Mouse (Mus musculus) adrenal gland, adult 10 weeks (tissue): ENCODE measurements around the gene Mcpt9. TPM values are rescaled to one million over a fixed set of nuclear protein-coding genes. Genes with fewer than 3 reads are reported as not detected.

ENCODE experiments used
- polyA plus RNA-seq: library from polyadenylated mRNA; stranded (reverse); fragments of 350-450 nt; fragmentation: Illumina TruSeq; extraction: RNeasy Lipid Tissue Mini Kit (QIAGEN cat#74804); gene quantifications from one replicate; pipeline ENCODE4 v1.2.3, GENCODE M21; 2014; ENCODE audit warnings: low read depth, low replicate concordance

Mcpt9 gene
- not detected for polyA plus RNA-seq

DNA sequence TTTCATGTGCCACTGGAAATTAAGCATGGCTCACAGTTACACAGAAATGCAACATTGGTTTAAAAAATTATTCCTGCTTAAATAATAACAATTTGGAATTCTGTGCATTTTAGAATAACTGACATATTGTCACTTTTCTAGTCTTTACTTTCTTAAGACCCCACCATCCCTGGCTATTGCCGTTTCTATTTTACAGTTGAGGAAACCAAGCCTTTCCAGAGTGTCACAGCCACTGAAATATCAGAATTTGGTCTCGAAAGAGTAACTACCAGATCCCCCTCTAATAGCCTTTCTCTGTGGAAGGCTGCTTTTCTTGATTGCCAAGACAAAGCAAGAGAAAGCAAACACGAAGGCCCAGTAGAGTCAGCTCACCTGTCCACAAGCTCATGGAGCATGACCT lies at the start of gene Mcpt9:
Gene Mcpt9 (minus strand): TSS at position 101 of the 400 bp plus-strand sequence.

DNA sequence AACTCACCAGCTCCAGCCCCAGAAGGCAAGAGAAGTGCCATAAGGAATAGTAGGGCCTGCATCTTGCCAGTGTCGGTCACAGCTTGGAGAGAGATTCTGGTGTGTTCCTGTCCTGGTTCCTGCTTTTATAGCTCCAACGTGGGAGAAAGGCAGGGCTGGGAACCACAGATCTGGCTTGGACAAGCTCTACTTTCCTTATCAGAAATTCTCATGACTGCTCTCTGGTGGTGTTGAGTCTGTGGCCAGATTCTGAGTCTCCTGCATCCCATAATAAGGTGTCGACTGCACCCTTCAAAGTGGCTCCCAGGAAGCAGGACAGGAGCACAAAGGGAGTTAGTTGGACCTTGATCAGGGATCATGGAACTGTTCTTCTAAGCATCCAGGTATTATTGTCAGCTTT lies 31.9 kb upstream of the Mcpt9 start, which contains the start of gene Mcpt4:
Gene Mcpt4 (minus strand): TSS at position 101 of the 400 bp plus-strand sequence.

DNA sequence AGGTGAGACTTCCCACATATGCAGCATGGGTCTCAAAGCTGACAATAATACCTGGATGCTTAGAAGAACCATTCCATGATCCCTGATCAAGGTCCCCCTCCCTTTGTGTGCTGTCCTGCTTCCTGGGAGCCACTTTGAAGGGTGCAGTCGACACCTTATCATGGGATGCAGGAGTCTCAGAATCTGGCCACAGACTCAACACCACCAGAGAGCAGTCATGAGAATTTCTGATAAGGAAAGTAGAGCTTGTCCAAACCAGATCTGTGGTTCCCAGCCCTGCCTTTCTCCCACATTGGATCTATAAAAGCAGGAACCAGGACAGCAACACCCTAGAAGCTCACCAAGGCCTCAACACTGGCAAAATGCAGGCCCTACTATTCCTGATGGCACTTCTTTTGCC lies 11.5 kb upstream of the Mcpt9 start, which contains the start of gene Mcpt2:
Gene Mcpt2 (plus strand): TSS at position 250 of the 400 bp plus-strand sequence.

GRCm38 (mm10) chr14:56017671-56018070 lies 12.6 kb downstream of the Mcpt9 start, which contains the start of gene Mcpt1:
Gene Mcpt1, plus strand, starts transcription at chr14:56017971.

Other genes with a start within 250 kb of the Mcpt9 start
- 1.1 TPM for gene Adcy4, start 246.4 kb downstream of the Mcpt9 start, polyA plus RNA-seq
- gene Ripk3, start 241.6 kb downstream of the Mcpt9 start, polyA plus RNA-seq: not detected
- 2.6 TPM for gene Nfatc4, start 207.4 kb downstream of the Mcpt9 start, polyA plus RNA-seq
- 0.41 TPM for gene Nynrin, start 176.5 kb downstream of the Mcpt9 start, polyA plus RNA-seq
- not detected for gene Cbln3, start 146.1 kb downstream of the Mcpt9 start, polyA plus RNA-seq
- 9.7 TPM for gene Khnyn, start 145.5 kb downstream of the Mcpt9 start, polyA plus RNA-seq
- 16.7 TPM for gene Sdr39u1, start 130.2 kb downstream of the Mcpt9 start, polyA plus RNA-seq
- 2.0 TPM for gene Cma1, start 85.8 kb downstream of the Mcpt9 start, polyA plus RNA-seq
- gene Cma2, start 79.5 kb downstream of the Mcpt9 start, polyA plus RNA-seq: not detected
- not detected for gene Mcpt1, start 12.5 kb downstream of the Mcpt9 start, polyA plus RNA-seq
- 0.58 TPM for gene Mcpt2, start 11.5 kb upstream of the Mcpt9 start, polyA plus RNA-seq
- gene Mcpt4, start 31.8 kb upstream of the Mcpt9 start, polyA plus RNA-seq: 3.4 TPM
- gene Mcpt8, start 54.8 kb upstream of the Mcpt9 start, polyA plus RNA-seq: not detected
- gene Ctsg, start 72.1 kb upstream of the Mcpt9 start, polyA plus RNA-seq: not detected
- gene Gzme, start 90.1 kb upstream of the Mcpt9 start, polyA plus RNA-seq: not detected
- not detected for gene Gzmd, start 102.1 kb upstream of the Mcpt9 start, polyA plus RNA-seq
- gene Gzmg, start 129.1 kb upstream of the Mcpt9 start, polyA plus RNA-seq: not detected
- not detected for gene Gzmn, start 144.1 kb upstream of the Mcpt9 start, polyA plus RNA-seq
- not detected for gene Gzmf, start 180.9 kb upstream of the Mcpt9 start, polyA plus RNA-seq
- not detected for gene Gzmc, start 204.2 kb upstream of the Mcpt9 start, polyA plus RNA-seq
- 1.1 TPM for gene Gzmb, start 231.8 kb upstream of the Mcpt9 start, polyA plus RNA-seq